Comparison of ENCODE assay signal across 15 mouse cellular contexts in genomic region chr6:83092416-83093127, GRCm38 (mm10). TPM values are rescaled to one million over a fixed set of nuclear protein-coding genes. Genes with fewer than 3 reads are reported as not detected.
DNase-seq lines count a peak whose midpoint lies in the region; ATAC-seq and TF ChIP-seq lines count a peak whose summit lies in the region.
"Had no signal": no experiment of that assay in that cellular context is flagged by ENCODE, and none has a peak within 500 bp of the region (broad histone marks: within the 10 kb centered on the region; RNA-seq: fewer than 3 reads in every experiment).

No protein-coding gene starts in this region.

- peak overlapping the region; percentile 39 for H3K27ac ChIP-seq in heart, postnatal 0 days (ENCODE audit: low read depth)
- no peak overlapping the region for H3K27ac ChIP-seq in heart, embryonic 12.5 days (ENCODE audit: poor library complexity, severe bottlenecking)
- no peak overlapping the region for H3K27ac ChIP-seq in lung, embryonic 14.5 days (ENCODE audit: low read depth)
- peak overlapping the region; percentile 30; the same call in 1 of the 2 replicates for H3K27ac ChIP-seq in brown adipose tissue, adult 24 weeks (replicated peaks; ENCODE audit: low read depth, low read length)
- H3K27ac ChIP-seq: embryonic facial prominence, embryonic 10.5 days; hindbrain, postnatal 0 days; limb, embryonic 15.5 days had no signal

- no peak for TF ChIP-seq EP300 in heart, postnatal 0 days (IDR thresholded peaks at IDR 0.05; ENCODE audit: low read depth)

- no peak overlapping the region for H3K4me2 ChIP-seq in heart, postnatal 0 days (ENCODE audit: low read depth, low read length)
- H3K4me2 ChIP-seq in heart, embryonic 12.5 days: no peak overlapping the region
- no peak overlapping the region; the same call in 1 of the 2 replicates for H3K4me2 ChIP-seq in lung, embryonic 14.5 days
- H3K4me2 ChIP-seq: limb, embryonic 15.5 days had no signal

- peak; percentile 61; the same call in 1 of the 2 replicates for ATAC-seq in heart, postnatal 0 days (ENCODE audit: insufficient read depth, low read depth)
- no peak for ATAC-seq in heart, embryonic 12.5 days (ENCODE audit: insufficient number of reproducible peaks, low FRiP score)
- ATAC-seq in lung, embryonic 14.5 days (ENCODE audit: insufficient read depth): peak; percentile 49; the same call in 1 of the 2 replicates
- ATAC-seq: hindbrain, postnatal 0 days had no signal

- 0 out of 2 replicates have a peak, but pooled peaks cover 5% of the 10 kb centered on the region for H3K4me1 ChIP-seq in heart, postnatal 0 days (ENCODE audit: control insufficient read depth, insufficient read depth)
- H3K4me1 ChIP-seq in heart, embryonic 12.5 days (replicated peaks): peaks cover 11% of the 10 kb centered on the region
- no peaks in the 10 kb centered on the region for H3K4me1 ChIP-seq in lung, embryonic 14.5 days (ENCODE audit: insufficient read depth)
- peaks cover 2% of the 10 kb centered on the region; the same call in 1 of the 2 replicates for H3K4me1 ChIP-seq in brown adipose tissue, adult 24 weeks (ENCODE audit: control insufficient read depth, insufficient read depth, insufficient read length, low read length)

- no peak for DNase-seq in heart, postnatal 0 days (ENCODE audit: low spot score)
- DNase-seq in lung, embryonic 14.5 days: peak; percentile 77
- no peak for DNase-seq in lung, adult 18-20 months
- DNase-seq in lung, postnatal 10 days: peak; percentile 64
- DNase-seq in left cerebral cortex, postnatal 10 days (ENCODE audit: extremely low spot score in 1 of 2, low spot score in 2 of 2): no peak
- DNase-seq: cerebellum, postnatal 10 days; gastrocnemius, postnatal 25 days; heart, postnatal 14 days had no signal

- peaks cover 23% of the 10 kb centered on the region for H3K27me3 ChIP-seq in heart, postnatal 0 days (ENCODE audit: control insufficient read depth, insufficient read depth, low read length)
- peaks cover 60% of the 10 kb centered on the region for H3K27me3 ChIP-seq in heart, embryonic 12.5 days (replicated peaks)
- H3K27me3 ChIP-seq in lung, embryonic 14.5 days (ENCODE audit: insufficient read depth, low read length): peaks cover 20% of the 10 kb centered on the region

- no peak overlapping the region for H3K4me3 ChIP-seq in heart, postnatal 0 days (ENCODE audit: low read depth, low read length)
- H3K4me3 ChIP-seq in heart, embryonic 12.5 days: no peak overlapping the region
- H3K4me3 ChIP-seq in lung, embryonic 14.5 days (ENCODE audit: low read depth, low read length): no peak overlapping the region
- no peak overlapping the region for H3K4me3 ChIP-seq in brown adipose tissue, adult 24 weeks (ENCODE audit: insufficient read depth, low read depth, low read length)
- H3K4me3 ChIP-seq: embryonic facial prominence, embryonic 10.5 days; limb, embryonic 15.5 days had no signal

- TF ChIP-seq CTCF in heart, postnatal 0 days (IDR thresholded peaks at IDR 0.05; ENCODE audit: low read depth): no peak
- TF ChIP-seq CTCF in lung, embryonic 14.5 days (IDR thresholded peaks at IDR 0.05; ENCODE audit: low read depth): no peak

- H3K9ac ChIP-seq in heart, postnatal 0 days (replicated peaks; ENCODE audit: low read depth, low read length): no peak overlapping the region
- no peak overlapping the region for H3K9ac ChIP-seq in heart, embryonic 12.5 days
- no peak overlapping the region for H3K9ac ChIP-seq in lung, embryonic 14.5 days
- H3K9ac ChIP-seq: limb, embryonic 15.5 days had no signal

- 30% methylated on average over 6 of the region's 6 CpGs for WGBS in heart, postnatal 0 days
- WGBS in heart, embryonic 12.5 days: 33% methylated on average over 6 of the region's 6 CpGs
- 27% methylated on average over 6 of the region's 6 CpGs for WGBS in lung, embryonic 14.5 days

- intact Hi-C loops in left cerebral cortex, postnatal 10 days (cut with DNase I): no loop called here

- no peaks in the 10 kb centered on the region for H3K36me3 ChIP-seq in heart, postnatal 0 days (replicated peaks; ENCODE audit: control insufficient read depth, insufficient read depth, low read length)
- no peaks in the 10 kb centered on the region for H3K36me3 ChIP-seq in heart, embryonic 12.5 days
- no peaks in the 10 kb centered on the region for H3K36me3 ChIP-seq in lung, embryonic 14.5 days (ENCODE audit: insufficient read depth)
- H3K36me3 ChIP-seq: embryonic facial prominence, embryonic 10.5 days; limb, embryonic 15.5 days had no signal

- H3K9me3 ChIP-seq in heart, postnatal 0 days (replicated peaks; ENCODE audit: control insufficient read depth, low read length): no peaks in the 10 kb centered on the region
- H3K9me3 ChIP-seq in heart, embryonic 12.5 days (replicated peaks): peaks cover 7% of the 10 kb centered on the region; the same call in 1 of the 2 replicates
- H3K9me3 ChIP-seq in lung, embryonic 14.5 days (ENCODE audit: low read depth, low read length): no peaks in the 10 kb centered on the region
- H3K9me3 ChIP-seq: limb, embryonic 15.5 days had no signal

RNA-seq across cellular contexts. Expression of gene Lbx2, which starts 6.4 kb away (rescaled TPM):
- not detected in 2 replicates for total RNA-seq in heart, postnatal 0 days (2014; rRNA removed; ENCODE audit: low replicate concordance)
- 0.59 and 0.64 TPM in 2 replicates for polyA plus RNA-seq in heart, postnatal 0 days (2015; fragmentation: Nextera tagmentation; extraction: Ambion mirVana)
- polyA plus RNA-seq in heart, embryonic 12.5 days (2016; fragmentation: Nextera tagmentation; extraction: Ambion mirVana): 0.36 TPM in 1 of 2 replicates, not detected in the other
- polyA plus RNA-seq in lung, embryonic 14.5 days (2014; fragmentation: Nextera tagmentation; extraction: Ambion mirVana): 0.84 and 0.89 TPM in 2 replicates
- polyA plus RNA-seq in brown adipose tissue, adult 24 weeks (2012; ENCODE audit: insufficient read depth, insufficient read length, missing spikeins): not detected in 2 replicates
- total RNA-seq in left cerebral cortex, postnatal 10 days (2021): under 1 TPM in 1 of 2 experiments, not detected in 1; 0.69 TPM
- total RNA-seq: CH12.LX; gastrocnemius, postnatal 25 days; hindbrain, postnatal 0 days; neutrophil, adult 5-6 weeks had no signal
- polyA plus RNA-seq: hindbrain, postnatal 0 days had no signal

RNA-seq across cellular contexts. Expression of gene Ccdc142, which starts 8.8 kb away (rescaled TPM):
- total RNA-seq in heart, postnatal 0 days (2014; rRNA removed; ENCODE audit: low replicate concordance): 0.11 and 0.97 TPM in 2 replicates
- 1.1 and 1.6 TPM in 2 replicates for polyA plus RNA-seq in heart, postnatal 0 days (2015; fragmentation: Nextera tagmentation; extraction: Ambion mirVana)
- polyA plus RNA-seq in heart, embryonic 12.5 days (2016; fragmentation: Nextera tagmentation; extraction: Ambion mirVana): 1.3 and 1.9 TPM in 2 replicates
- polyA plus RNA-seq in lung, embryonic 14.5 days (2014; fragmentation: Nextera tagmentation; extraction: Ambion mirVana): 2.6 and 3.0 TPM in 2 replicates
- polyA plus RNA-seq in brown adipose tissue, adult 24 weeks (2012; ENCODE audit: insufficient read depth, insufficient read length, missing spikeins): not detected in 2 replicates
- 1 to 10 TPM; 7.7 to 9.4 TPM for total RNA-seq in left cerebral cortex, postnatal 10 days (2021)

RNA-seq across cellular contexts. Expression of gene Gm42688, which starts 8.8 kb away (rescaled TPM):
- 2.4 and 3.4 TPM in 2 replicates for total RNA-seq in heart, postnatal 0 days (2014; rRNA removed; ENCODE audit: low replicate concordance)
- 1.1 and 1.4 TPM in 2 replicates for polyA plus RNA-seq in heart, postnatal 0 days (2015; fragmentation: Nextera tagmentation; extraction: Ambion mirVana)
- 2.2 and 2.4 TPM in 2 replicates for polyA plus RNA-seq in heart, embryonic 12.5 days (2016; fragmentation: Nextera tagmentation; extraction: Ambion mirVana)
- 2.3 and 2.9 TPM in 2 replicates for polyA plus RNA-seq in lung, embryonic 14.5 days (2014; fragmentation: Nextera tagmentation; extraction: Ambion mirVana)
- not detected in 2 replicates for polyA plus RNA-seq in brown adipose tissue, adult 24 weeks (2012; ENCODE audit: insufficient read depth, insufficient read length, missing spikeins)
- total RNA-seq in left cerebral cortex, postnatal 10 days (2021): 1 to 10 TPM; 6.3 to 6.5 TPM

RNA-seq across cellular contexts. Expression of gene Pcgf1, which starts 14.9 kb away (rescaled TPM):
- total RNA-seq in heart, postnatal 0 days (2014; rRNA removed; ENCODE audit: low replicate concordance): 12.1 and 14.8 TPM in 2 replicates
- polyA plus RNA-seq in heart, postnatal 0 days (2015; fragmentation: Nextera tagmentation; extraction: Ambion mirVana): 13.2 and 14.7 TPM in 2 replicates
- 12.5 and 14.9 TPM in 2 replicates for polyA plus RNA-seq in heart, embryonic 12.5 days (2016; fragmentation: Nextera tagmentation; extraction: Ambion mirVana)
- 28.5 and 29.9 TPM in 2 replicates for polyA plus RNA-seq in lung, embryonic 14.5 days (2014; fragmentation: Nextera tagmentation; extraction: Ambion mirVana)
- polyA plus RNA-seq in brown adipose tissue, adult 24 weeks (2012; ENCODE audit: insufficient read depth, insufficient read length, missing spikeins): 16.5 and 22.5 TPM in 2 replicates
- total RNA-seq in left cerebral cortex, postnatal 10 days (2021): 10 to 100 TPM; 19.1 to 19.6 TPM

RNA-seq across cellular contexts. Expression of gene Mrpl53, which starts 16.3 kb away (rescaled TPM):
- 87.9 and 156 TPM in 2 replicates for total RNA-seq in heart, postnatal 0 days (2014; rRNA removed; ENCODE audit: low replicate concordance)
- 242 and 247 TPM in 2 replicates for polyA plus RNA-seq in heart, postnatal 0 days (2015; fragmentation: Nextera tagmentation; extraction: Ambion mirVana)
- polyA plus RNA-seq in heart, embryonic 12.5 days (2016; fragmentation: Nextera tagmentation; extraction: Ambion mirVana): 155 and 156 TPM in 2 replicates
- 134 TPM in 2 replicates for polyA plus RNA-seq in lung, embryonic 14.5 days (2014; fragmentation: Nextera tagmentation; extraction: Ambion mirVana)
- polyA plus RNA-seq in brown adipose tissue, adult 24 weeks (2012; ENCODE audit: insufficient read depth, insufficient read length, missing spikeins): 172 and 202 TPM in 2 replicates
- 10 to 100 TPM; 58.7 to 63.5 TPM for total RNA-seq in left cerebral cortex, postnatal 10 days (2021)

Comparison
In these comparisons a context has a peak if more than half of its experiments do, and no peak if none do; other contexts are left out.
1. DNase-seq: peak in lung, embryonic 14.5 days (single experiment) and lung, postnatal 10 days (single experiment); none in heart, postnatal 0 days (single experiment), lung, adult 18-20 months (0 of 2) and left cerebral cortex, postnatal 10 days (0 of 2).
2. H3K27ac ChIP-seq: peak in heart, postnatal 0 days (single experiment) and brown adipose tissue, adult 24 weeks (single experiment); none in heart, embryonic 12.5 days (single experiment) and lung, embryonic 14.5 days (single experiment).